Mouse (Mus musculus): Measurements from ENCODE around the gene Rec114. TPM values are rescaled to one million over a fixed set of nuclear protein-coding genes. Genes with fewer than 3 reads are reported as not detected.

Gene Rec114
- polyA plus RNA-seq, 1 experiment, result 0.35 TPM

- Histone ChIP-seq H3K36me3 (ENCODE audit: control insufficient read depth, insufficient read depth) (no peaks in the 10 kb centered on the region), H3K4me3 (no peak overlapping the region), H3K27me3 (ENCODE audit: control insufficient read depth, insufficient read depth, insufficient read length) (no peaks in the 10 kb centered on the region), H3K4me2 (ENCODE audit: low read depth) (no peak overlapping the region), H3ac (ENCODE audit: control insufficient read depth, insufficient read length) (no peak overlapping the region), H3K79me2 (ENCODE audit: control insufficient read depth, insufficient read depth) (no peaks in the 10 kb centered on the region)
- TF ChIP-seq E2F4 (IDR thresholded peaks at IDR 0.05; ENCODE audit: insufficient read depth) (no peak), TCF12 (IDR thresholded peaks at IDR 0.05; ENCODE audit: insufficient read depth, poor library complexity, severe bottlenecking) (no peak), MAX (IDR thresholded peaks at IDR 0.05; ENCODE audit: low read depth) (no peak), TCF3 (IDR thresholded peaks at IDR 0.05; ENCODE audit: insufficient read length, low read depth) (no peak), MYOD1 (IDR thresholded peaks at IDR 0.05; ENCODE audit: control insufficient read depth in 1 of 3, insufficient read length in 2 of 3, low read depth in 2 of 3) (no peak), CEBPB (IDR thresholded peaks at IDR 0.05; ENCODE audit: insufficient read depth, poor library complexity, severe bottlenecking) (no peak), POLR2AphosphoS2 (IDR thresholded peaks at IDR 0.05; ENCODE audit: insufficient read length, low read depth) (no peak), SRF (IDR thresholded peaks at IDR 0.05; ENCODE audit: control insufficient read depth, insufficient read length, low read depth) (no peak), USF1 (IDR thresholded peaks at IDR 0.05; ENCODE audit: low read depth) (no peak), REST (IDR thresholded peaks at IDR 0.05; ENCODE audit: insufficient read depth, insufficient read length) (no peak), MYOG (IDR thresholded peaks at IDR 0.05; ENCODE audit: control insufficient read depth in 1 of 3, insufficient read depth in 1 of 3, insufficient read length in 2 of 3, low read depth in 2 of 3) (no peak), POLR2A (IDR thresholded peaks at IDR 0.05; ENCODE audit: insufficient read length, low read depth) (no peak)
Measured at GRCm38 (mm10) chr9:58747328-58747755, 3.6 kb upstream of the Rec114 start.

- H3K79me2 ChIP-seq (ENCODE audit: control insufficient read depth, insufficient read depth), result no peaks in the 10 kb centered on the region
Measured at GRCm38 (mm10) chr9:58742692-58743091, 1.1 kb downstream of the Rec114 start.

GRCm38 (mm10) chr9:58741369-58741768 is 2.4 kb downstream of the Rec114 start:
- Histone ChIP-seq H3K4me2 (ENCODE audit: low read depth) (no peak overlapping the region), H3K36me3 (ENCODE audit: control insufficient read depth, insufficient read depth) (no peaks in the 10 kb centered on the region), H3K27me3 (ENCODE audit: control insufficient read depth, insufficient read depth, insufficient read length) (no peaks in the 10 kb centered on the region), H3K4me3 (no peak overlapping the region), H3ac (ENCODE audit: control insufficient read depth, insufficient read length) (no peak overlapping the region), H3K79me2 (ENCODE audit: control insufficient read depth, insufficient read depth) (no peaks in the 10 kb centered on the region)
- TF ChIP-seq POLR2A (IDR thresholded peaks at IDR 0.05; ENCODE audit: insufficient read length, low read depth) (no peak), MYOD1 (IDR thresholded peaks at IDR 0.05; ENCODE audit: control insufficient read depth in 1 of 3, insufficient read length in 2 of 3, low read depth in 2 of 3) (no peak), E2F4 (IDR thresholded peaks at IDR 0.05; ENCODE audit: insufficient read depth) (no peak), SRF (IDR thresholded peaks at IDR 0.05; ENCODE audit: control insufficient read depth, insufficient read length, low read depth) (no peak), TCF12 (IDR thresholded peaks at IDR 0.05; ENCODE audit: insufficient read depth, poor library complexity, severe bottlenecking) (no peak), TCF3 (IDR thresholded peaks at IDR 0.05; ENCODE audit: insufficient read length, low read depth) (no peak), USF1 (IDR thresholded peaks at IDR 0.05; ENCODE audit: low read depth) (no peak)

More at GRCm38 (mm10) chr9:58742692-58743091, 1.1 kb downstream of the Rec114 start:
- TF ChIP-seq REST (IDR thresholded peaks at IDR 0.05; ENCODE audit: insufficient read depth, insufficient read length) (no peak), POLR2AphosphoS2 (IDR thresholded peaks at IDR 0.05; ENCODE audit: insufficient read length, low read depth) (no peak), USF1 (IDR thresholded peaks at IDR 0.05; ENCODE audit: low read depth) (no peak), MYOG (IDR thresholded peaks at IDR 0.05; ENCODE audit: control insufficient read depth in 1 of 3, insufficient read depth in 1 of 3, insufficient read length in 2 of 3, low read depth in 2 of 3) (no peak), MAX (IDR thresholded peaks at IDR 0.05; ENCODE audit: low read depth) (no peak), TCF3 (IDR thresholded peaks at IDR 0.05; ENCODE audit: insufficient read length, low read depth) (no peak), E2F4 (IDR thresholded peaks at IDR 0.05; ENCODE audit: insufficient read depth) (no peak), TCF12 (IDR thresholded peaks at IDR 0.05; ENCODE audit: insufficient read depth, poor library complexity, severe bottlenecking) (no peak), CEBPB (IDR thresholded peaks at IDR 0.05; ENCODE audit: insufficient read depth, poor library complexity, severe bottlenecking) (no peak), POLR2A (IDR thresholded peaks at IDR 0.05; ENCODE audit: insufficient read length, low read depth) (no peak), SRF (IDR thresholded peaks at IDR 0.05; ENCODE audit: control insufficient read depth, insufficient read length, low read depth) (no peak), MYOD1 (IDR thresholded peaks at IDR 0.05; ENCODE audit: control insufficient read depth in 1 of 3, insufficient read length in 2 of 3, low read depth in 2 of 3) (no peak)
- Histone ChIP-seq H3K4me3 (no peak overlapping the region), H3K36me3 (ENCODE audit: control insufficient read depth, insufficient read depth) (no peaks in the 10 kb centered on the region), H3K4me2 (ENCODE audit: low read depth) (no peak overlapping the region), H3K27me3 (ENCODE audit: control insufficient read depth, insufficient read depth, insufficient read length) (no peaks in the 10 kb centered on the region), H3ac (ENCODE audit: control insufficient read depth, insufficient read length) (no peak overlapping the region)

GRCm38 (mm10) chr9:58739791-58740190 is 4.0 kb downstream of the Rec114 start:
- Histone ChIP-seq H3K4me2 (ENCODE audit: low read depth) (no peak overlapping the region), H3K27me3 (ENCODE audit: control insufficient read depth, insufficient read depth, insufficient read length) (no peaks in the 10 kb centered on the region), H3K4me3 (no peak overlapping the region), H3K79me2 (ENCODE audit: control insufficient read depth, insufficient read depth) (no peaks in the 10 kb centered on the region), H3ac (ENCODE audit: control insufficient read depth, insufficient read length) (no peak overlapping the region), H3K36me3 (ENCODE audit: control insufficient read depth, insufficient read depth) (no peaks in the 10 kb centered on the region)
- TF ChIP-seq MYOG (IDR thresholded peaks at IDR 0.05; ENCODE audit: control insufficient read depth in 1 of 3, insufficient read depth in 1 of 3, insufficient read length in 2 of 3, low read depth in 2 of 3) (no peak), POLR2A (IDR thresholded peaks at IDR 0.05; ENCODE audit: insufficient read length, low read depth) (no peak), TCF3 (IDR thresholded peaks at IDR 0.05; ENCODE audit: insufficient read length, low read depth) (no peak), E2F4 (IDR thresholded peaks at IDR 0.05; ENCODE audit: insufficient read depth) (no peak), REST (IDR thresholded peaks at IDR 0.05; ENCODE audit: insufficient read depth, insufficient read length) (no peak), TCF12 (IDR thresholded peaks at IDR 0.05; ENCODE audit: insufficient read depth, poor library complexity, severe bottlenecking) (no peak), CEBPB (IDR thresholded peaks at IDR 0.05; ENCODE audit: insufficient read depth, poor library complexity, severe bottlenecking) (no peak), MAX (IDR thresholded peaks at IDR 0.05; ENCODE audit: low read depth) (no peak)

GRCm38 (mm10) chr9:58723165-58723564 is 20.6 kb downstream of the Rec114 start:
- no peaks in the 10 kb centered on the region for H3K79me2 ChIP-seq (ENCODE audit: control insufficient read depth, insufficient read depth)
- no peaks in the 10 kb centered on the region for H3K27me3 ChIP-seq (ENCODE audit: control insufficient read depth, insufficient read depth, insufficient read length)
- no peak overlapping the region for H3ac ChIP-seq (ENCODE audit: control insufficient read depth, insufficient read length)
- H3K36me3 ChIP-seq (ENCODE audit: control insufficient read depth, insufficient read depth), result no peaks in the 10 kb centered on the region
- TF ChIP-seq TCF3 (IDR thresholded peaks at IDR 0.05; ENCODE audit: insufficient read length, low read depth), result no peak
- no peak for TF ChIP-seq POLR2A (IDR thresholded peaks at IDR 0.05; ENCODE audit: insufficient read length, low read depth)
- no peak for TF ChIP-seq TCF12 (IDR thresholded peaks at IDR 0.05; ENCODE audit: insufficient read depth, poor library complexity, severe bottlenecking)
- no peak for TF ChIP-seq POLR2AphosphoS2 (IDR thresholded peaks at IDR 0.05; ENCODE audit: insufficient read length, low read depth)
- TF ChIP-seq SRF (IDR thresholded peaks at IDR 0.05; ENCODE audit: control insufficient read depth, insufficient read length, low read depth), result no peak
- TF ChIP-seq MAX (IDR thresholded peaks at IDR 0.05; ENCODE audit: low read depth), result no peak
- no peak for TF ChIP-seq USF1 (IDR thresholded peaks at IDR 0.05; ENCODE audit: low read depth)
- no peak for TF ChIP-seq CEBPB (IDR thresholded peaks at IDR 0.05; ENCODE audit: insufficient read depth, poor library complexity, severe bottlenecking)
- no peak for TF ChIP-seq MYOD1 (IDR thresholded peaks at IDR 0.05; ENCODE audit: control insufficient read depth in 1 of 3, insufficient read length in 2 of 3, low read depth in 2 of 3)
- TF ChIP-seq REST (IDR thresholded peaks at IDR 0.05; ENCODE audit: insufficient read depth, insufficient read length), result no peak
- no peak for TF ChIP-seq E2F4 (IDR thresholded peaks at IDR 0.05; ENCODE audit: insufficient read depth)
- no peak for TF ChIP-seq MYOG (IDR thresholded peaks at IDR 0.05; ENCODE audit: control insufficient read depth in 1 of 3, insufficient read depth in 1 of 3, insufficient read length in 2 of 3, low read depth in 2 of 3)
- no peak overlapping the region for H3K4me3 ChIP-seq
- H3K4me2 ChIP-seq (ENCODE audit: low read depth), result no peak overlapping the region
